Mouse (Mus musculus) right cerebral cortex, adult 18-20 months (tissue): ENCODE measurements around the gene Plppr5.

ENCODE experiments used
- DNase-seq: peaks from one replicate; pipeline ENCODE4 v3.0.0; 2022; ENCODE audit warnings: mixed read lengths

Plppr5 gene

GRCm38 (mm10) chr3:117708788-117709187, 134.2 kb downstream of the Plppr5 start:
- DNase-seq: no peak

GRCm38 (mm10) chr3:117716534-117717280, 142.1 kb downstream of the Plppr5 start:
- DNase-seq: peak; percentile 85

GRCm38 (mm10) chr3:117723390-117723789, 148.8 kb downstream of the Plppr5 start:
- DNase-seq: no peak

DNA sequence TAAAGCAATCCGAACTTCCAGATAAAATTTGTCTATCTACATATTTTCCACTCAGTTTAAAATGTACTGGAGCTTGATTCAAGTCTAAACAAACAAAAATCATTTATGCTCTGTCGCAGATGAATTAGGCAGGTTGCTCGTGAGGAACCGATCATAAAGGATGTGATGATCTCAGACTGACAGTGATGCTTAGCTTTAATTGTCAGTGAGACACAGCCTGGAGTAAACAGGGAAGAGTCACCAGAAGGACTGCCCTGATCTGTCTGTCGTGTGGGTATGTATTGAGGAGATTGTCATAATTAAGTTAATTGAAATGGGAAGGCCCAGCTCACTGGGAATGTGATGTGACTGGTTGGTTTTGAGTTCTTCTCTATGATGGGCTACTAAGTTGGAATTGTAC, 149.9 kb downstream of the Plppr5 start:
- DNase-seq: no peak

DNA sequence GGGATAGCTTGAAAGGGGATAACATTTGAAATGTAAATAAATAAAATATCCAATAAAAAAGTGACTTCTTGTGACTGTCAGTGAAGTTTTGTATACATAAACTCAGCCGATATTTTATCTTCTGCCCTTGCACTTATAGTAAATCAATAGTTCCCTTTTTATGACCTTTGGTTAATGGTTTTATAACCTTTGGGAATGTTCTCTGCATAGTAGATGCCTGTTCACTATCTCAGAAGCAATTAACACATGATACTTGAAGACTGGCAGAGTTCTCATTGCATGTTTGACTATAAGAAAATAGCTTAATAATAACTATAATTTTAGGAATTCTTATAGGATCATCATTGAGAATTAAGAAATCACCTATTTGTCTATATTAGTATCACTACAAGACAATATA, 150.9 kb downstream of the Plppr5 start:
- DNase-seq: no peak

DNA sequence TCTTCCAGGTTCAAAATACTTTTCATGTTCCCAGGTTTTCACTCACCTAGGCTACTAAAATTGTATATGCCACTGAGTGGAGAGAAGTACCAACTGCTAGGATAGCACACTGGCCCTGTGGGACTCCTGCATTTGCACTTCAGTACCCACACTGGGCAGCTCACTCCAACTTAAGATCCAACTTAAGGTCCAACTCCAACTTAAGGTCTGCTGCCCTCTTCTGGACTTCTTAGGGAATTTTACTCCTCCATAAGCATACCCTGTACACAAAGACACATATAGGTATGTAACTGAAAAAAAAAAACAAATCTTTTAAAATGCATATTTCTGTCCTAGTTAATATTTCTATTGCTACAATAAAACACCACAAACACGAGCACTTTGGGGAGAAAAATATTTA, 153.5 kb downstream of the Plppr5 start:
- no peak for DNase-seq

- no peak for DNase-seq
Observed at GRCm38 (mm10) chr3:117729121-117730072, 154.8 kb downstream of the Plppr5 start.

DNA sequence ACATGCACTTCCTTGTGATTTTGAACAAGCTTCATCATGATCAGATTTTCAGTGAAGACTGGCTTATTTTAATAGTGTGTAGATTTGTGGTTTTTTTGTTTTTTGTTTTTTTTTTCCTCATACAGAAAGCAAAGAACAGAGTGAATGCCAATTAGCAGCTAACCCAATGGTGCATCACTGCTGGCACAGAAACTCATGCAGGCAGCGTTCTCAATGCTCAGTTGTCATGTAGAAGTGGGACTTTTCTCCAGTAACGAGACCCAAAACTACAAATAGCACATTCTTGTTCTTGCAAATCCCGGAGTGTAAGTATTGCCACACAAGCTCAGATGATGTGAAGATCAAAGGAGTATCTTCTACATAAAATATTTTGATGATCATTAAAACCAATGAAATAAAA, 156.9 kb downstream of the Plppr5 start:
- DNase-seq: no peak

- no peak for DNase-seq
Observed at GRCm38 (mm10) chr3:117732661-117733060, 158.0 kb downstream of the Plppr5 start.
